Mouse (Mus musculus): ENCODE measurements around the gene Cacna1c. TPM values are rescaled to one million over a fixed set of nuclear protein-coding genes. Genes with fewer than 3 reads are reported as not detected.

The Cacna1c gene
- total RNA-seq, 2 experiments from 2014 or later = 0.23 to 0.84 TPM

DNA sequence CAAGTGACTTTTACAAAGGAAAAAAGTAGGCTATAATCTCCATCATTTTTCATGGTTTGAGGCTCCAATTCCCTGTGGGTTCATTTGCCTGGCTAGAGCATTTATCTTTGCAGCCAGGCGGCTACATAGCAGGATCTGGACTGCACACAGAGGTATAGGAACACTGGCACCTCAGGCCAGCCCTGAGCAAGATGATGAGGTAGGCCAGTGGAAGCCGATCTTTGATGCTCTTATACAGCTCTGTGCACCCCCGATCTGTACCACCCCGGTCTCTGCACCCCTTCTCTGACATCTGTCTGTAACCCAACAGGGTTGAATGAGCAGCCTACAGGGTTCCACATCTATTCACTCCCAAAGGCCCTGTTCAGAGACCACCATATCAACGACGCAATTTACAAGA, 168.3 kb downstream of the Cacna1c start:
- no peak for ATAC-seq (replicated peaks; ENCODE audit: low FRiP score, poor library complexity, severe bottlenecking)

DNA sequence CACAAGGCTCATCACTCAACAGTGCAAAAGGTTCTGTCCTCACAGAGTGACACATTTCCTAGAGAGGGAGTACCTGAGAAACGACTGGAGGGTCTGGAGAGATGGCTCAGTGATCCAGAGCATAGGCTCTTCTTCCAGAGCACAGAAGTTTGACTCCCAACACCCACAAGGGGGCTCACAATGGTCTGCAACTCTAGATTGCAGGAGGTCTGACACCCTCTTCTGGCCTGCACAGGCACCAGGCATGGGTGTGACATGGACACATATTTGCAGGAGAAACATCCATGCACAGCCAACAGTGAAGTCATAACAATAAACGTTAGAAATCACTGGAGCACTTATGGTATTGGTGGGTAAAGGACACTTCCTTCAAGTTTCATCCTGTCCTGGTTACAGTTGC, 173.4 kb downstream of the Cacna1c start:
- ATAC-seq (replicated peaks; ENCODE audit: low FRiP score, poor library complexity, severe bottlenecking) = no peak

DNA sequence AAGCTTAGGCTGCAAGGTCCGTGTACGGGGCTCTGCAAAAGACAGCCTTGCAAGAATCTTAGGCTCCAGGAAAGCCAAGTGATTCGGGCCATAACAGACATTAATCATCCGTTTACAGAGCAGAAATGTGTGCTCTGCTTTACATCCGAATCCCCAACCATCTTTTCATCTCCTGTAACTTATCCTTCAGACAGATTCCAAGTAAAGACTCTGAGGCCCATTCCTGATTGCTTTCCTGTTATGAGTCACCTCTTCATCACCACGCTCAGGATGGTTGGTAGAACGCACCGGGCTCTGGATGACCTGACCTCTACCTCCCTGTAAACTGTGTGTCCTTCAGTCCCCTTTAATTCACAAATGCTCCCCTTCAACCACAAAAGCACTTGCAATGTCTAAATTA, 175.0 kb downstream of the Cacna1c start:
- no peak for ATAC-seq (replicated peaks; ENCODE audit: low FRiP score, poor library complexity, severe bottlenecking)

DNA sequence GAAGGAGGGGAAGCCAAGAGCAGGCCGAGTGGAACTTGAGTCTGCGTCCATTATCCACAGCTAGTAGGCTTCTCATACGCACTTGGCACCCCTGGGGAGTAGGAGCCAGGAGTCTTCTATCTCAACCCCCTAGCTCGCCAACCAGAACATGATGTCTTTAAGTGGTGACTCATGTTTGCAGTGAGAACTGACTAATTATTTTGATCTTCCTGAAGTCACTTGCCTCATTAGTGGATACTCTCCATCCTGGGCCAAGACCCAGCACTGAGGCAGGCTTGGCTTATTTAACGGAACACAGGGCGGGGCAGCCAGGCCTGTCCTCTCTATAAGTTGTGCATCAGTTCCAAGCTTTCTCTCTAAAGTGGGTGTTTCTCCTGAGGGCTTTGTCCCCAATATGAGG, 177.3 kb downstream of the Cacna1c start:
- no peak for ATAC-seq (replicated peaks; ENCODE audit: low FRiP score, poor library complexity, severe bottlenecking)

GRCm38 (mm10) chr6:119018256-119018655, 178.0 kb downstream of the Cacna1c start:
- no peak for ATAC-seq (replicated peaks; ENCODE audit: low FRiP score, poor library complexity, severe bottlenecking)

GRCm38 (mm10) chr6:119017498-119017897, 178.7 kb downstream of the Cacna1c start:
- ATAC-seq (replicated peaks; ENCODE audit: low FRiP score, poor library complexity, severe bottlenecking) = no peak

- no peak for ATAC-seq (replicated peaks; ENCODE audit: low FRiP score, poor library complexity, severe bottlenecking)
These were observed 180.9 kb downstream of the Cacna1c start for GRCm38 (mm10) chr6:119015346-119015745.

DNA sequence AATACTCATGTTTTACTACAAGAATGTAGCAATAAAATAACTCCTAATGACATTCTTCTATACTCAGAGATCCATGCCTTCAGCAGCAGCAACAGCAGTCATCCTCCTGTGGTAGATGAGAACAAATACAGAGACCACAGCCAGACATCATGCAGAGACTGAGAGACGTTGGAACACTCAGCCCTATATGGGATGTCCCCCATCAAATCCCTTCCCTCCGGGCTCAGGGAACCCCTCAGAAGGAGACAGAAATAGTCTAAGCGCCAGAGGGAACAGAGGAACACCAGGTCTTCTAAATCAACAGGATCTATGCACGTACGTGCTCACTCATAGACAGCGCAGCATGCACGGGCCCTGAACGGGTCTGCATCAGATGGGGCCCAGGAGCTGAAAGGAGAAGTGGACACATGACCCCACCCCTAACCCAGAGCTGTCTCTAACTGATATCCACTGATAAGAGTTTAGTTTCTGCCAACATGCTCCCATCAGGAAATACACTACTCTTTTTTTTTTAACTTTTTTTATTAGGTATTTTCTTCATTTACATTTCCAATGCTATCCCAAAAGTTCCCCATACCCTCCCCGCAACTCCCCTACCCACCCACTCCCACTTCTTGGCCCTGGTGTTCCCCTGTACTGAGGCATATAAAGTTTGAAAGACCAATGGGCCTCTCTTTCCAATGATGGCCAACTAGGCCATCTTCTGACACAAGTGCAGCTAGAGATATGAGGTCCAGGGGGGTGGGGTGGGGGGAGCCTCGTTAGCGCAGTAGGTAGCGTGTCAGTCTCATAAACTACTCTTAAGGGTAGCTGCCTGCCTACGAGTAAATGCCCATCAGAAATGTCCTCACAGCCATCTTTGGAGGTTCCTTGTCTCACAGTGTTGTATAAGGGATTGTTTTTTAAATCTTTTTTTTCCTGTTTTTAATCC, 182.8 kb downstream of the Cacna1c start:
- ATAC-seq (replicated peaks; ENCODE audit: low FRiP score, poor library complexity, severe bottlenecking) = peak; percentile 85

- ATAC-seq (replicated peaks; ENCODE audit: low FRiP score, poor library complexity, severe bottlenecking) = no peak
These were observed 185.3 kb downstream of the Cacna1c start for GRCm38 (mm10) chr6:119010875-119011274.

DNA sequence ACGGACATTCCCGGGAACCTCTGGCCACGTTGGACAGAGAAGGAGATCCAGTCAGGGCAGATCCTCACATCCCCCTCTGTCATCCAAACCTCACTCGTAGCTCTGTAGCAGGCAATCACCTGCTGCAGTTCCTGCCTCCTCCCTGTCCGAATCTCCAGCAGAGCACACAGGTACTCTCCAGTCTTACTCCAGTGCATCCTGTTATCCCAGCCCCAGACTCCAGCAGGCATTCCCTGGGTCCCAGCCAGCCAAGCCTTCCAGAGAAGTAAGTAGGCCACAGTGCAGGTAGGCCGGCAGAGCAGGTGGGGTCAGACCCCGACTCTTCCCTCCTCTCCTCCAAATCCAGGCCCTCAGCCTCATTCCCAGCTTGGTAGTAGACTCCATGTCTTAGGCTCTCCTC, 186.7 kb downstream of the Cacna1c start:
- ATAC-seq (replicated peaks; ENCODE audit: low FRiP score, poor library complexity, severe bottlenecking) = no peak

DNA sequence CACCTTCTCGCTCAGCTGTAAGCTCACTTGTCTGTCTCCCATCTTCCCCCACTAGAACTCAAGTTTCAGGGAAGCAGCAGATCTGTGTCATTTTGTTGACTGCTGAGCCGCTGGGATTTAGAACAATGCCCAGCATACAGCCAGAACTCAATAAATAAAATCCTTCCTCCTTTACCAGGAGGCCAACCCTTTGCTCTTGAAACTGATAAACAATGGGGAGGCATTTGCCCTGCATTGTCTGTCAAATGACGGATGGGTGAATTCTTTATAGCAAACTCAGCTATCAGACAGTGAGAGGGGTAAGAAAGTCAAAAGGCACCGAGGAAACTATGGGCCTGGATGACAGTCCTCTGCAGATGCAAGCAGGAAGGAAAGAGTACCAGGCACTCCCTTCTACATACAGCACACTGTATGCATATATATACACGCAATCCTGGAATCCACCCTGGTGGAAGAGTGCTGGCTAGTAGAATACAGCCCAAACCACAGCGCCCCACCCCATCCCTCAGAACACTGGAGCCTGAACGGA, 187.5 kb downstream of the Cacna1c start:
- ATAC-seq (replicated peaks; ENCODE audit: low FRiP score, poor library complexity, severe bottlenecking) = no peak

- no peak for ATAC-seq (replicated peaks; ENCODE audit: low FRiP score, poor library complexity, severe bottlenecking)
These were observed 191.6 kb downstream of the Cacna1c start for GRCm38 (mm10) chr6:119004596-119004995.

DNA sequence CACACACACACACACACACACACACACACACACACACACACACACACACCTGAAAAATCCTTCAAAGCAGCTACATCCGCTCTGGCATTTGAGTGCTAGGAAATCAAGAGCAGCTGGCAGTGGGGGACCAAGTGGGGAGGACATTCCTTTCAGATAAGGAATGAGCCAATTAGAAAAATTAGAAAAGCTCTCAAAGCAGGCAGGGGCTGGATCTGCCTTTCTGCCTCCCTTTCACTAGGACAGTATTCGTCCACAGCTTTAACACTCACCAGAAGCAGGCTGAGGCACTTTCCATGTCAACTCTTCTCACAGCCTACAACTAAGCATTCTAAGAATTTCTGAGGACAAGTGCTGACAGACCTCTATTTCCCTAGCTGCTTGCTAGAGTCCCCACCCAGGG, 194.8 kb downstream of the Cacna1c start:
- no peak for ATAC-seq (replicated peaks; ENCODE audit: low FRiP score, poor library complexity, severe bottlenecking)

GRCm38 (mm10) chr6:119000255-119000654, 196.0 kb downstream of the Cacna1c start:
- no peak for ATAC-seq (replicated peaks; ENCODE audit: low FRiP score, poor library complexity, severe bottlenecking)

GRCm38 (mm10) chr6:118999329-118999875, 196.8 kb downstream of the Cacna1c start:
- ATAC-seq (replicated peaks; ENCODE audit: low FRiP score, poor library complexity, severe bottlenecking) = no peak

DNA sequence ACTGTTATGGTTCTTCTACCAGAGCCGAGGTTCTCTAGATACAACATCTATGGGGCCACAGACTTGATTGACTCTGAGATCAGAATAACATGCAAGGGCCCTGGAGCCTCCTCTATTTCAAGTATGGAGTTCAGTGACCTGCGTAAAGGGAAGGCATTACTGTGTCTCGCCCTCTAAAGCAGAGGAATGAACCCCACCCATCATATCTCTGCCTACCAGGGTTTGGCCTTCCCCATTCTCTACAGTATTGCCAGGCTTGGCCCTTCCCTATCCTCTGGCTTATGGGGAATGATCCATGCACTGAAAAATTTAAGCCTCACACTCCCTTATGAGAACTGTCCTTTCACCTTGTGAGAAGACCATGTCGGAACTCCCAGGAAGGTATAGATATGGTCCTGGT, 198.8 kb downstream of the Cacna1c start:
- 0 out of 2 replicates have a peak, but pooled peaks have one; percentile 63 for ATAC-seq (replicated peaks; ENCODE audit: low FRiP score, poor library complexity, severe bottlenecking)

DNA sequence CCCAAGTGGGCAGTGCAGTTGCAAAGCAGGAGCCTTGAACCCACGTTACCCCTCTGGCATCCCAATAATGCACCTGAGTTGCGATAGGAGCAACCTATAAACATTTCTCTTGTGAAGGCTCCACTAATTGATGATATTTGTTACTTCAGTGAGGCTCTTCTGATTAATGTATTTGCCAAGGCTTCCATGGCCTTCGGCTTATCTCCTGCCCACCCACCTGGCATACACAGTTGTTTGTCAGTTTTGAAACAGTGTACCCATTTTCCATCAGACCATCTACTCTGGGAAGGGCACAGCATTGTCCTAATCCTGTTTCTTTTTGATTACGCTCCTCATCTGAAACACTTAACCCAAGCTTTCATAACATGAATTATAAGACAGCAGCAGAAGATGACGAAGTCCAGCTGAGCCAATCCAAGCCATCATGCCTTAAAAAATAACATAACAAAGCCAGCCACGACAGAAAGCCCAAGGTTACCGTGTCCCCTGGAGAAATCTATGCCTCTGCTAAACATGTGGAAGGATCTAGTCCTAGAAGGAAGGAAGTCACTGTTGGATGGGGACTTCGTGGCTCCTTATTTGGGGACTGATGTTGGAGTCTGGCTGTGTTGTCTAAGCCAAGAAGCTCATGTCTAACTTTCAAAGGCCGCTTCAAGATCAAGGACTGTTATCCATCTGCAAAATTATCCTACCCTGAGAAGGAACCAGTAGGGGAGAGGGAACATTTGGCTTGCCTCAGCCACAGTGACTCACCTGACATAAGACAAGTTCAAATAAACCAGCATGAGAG, 201.8 kb downstream of the Cacna1c start:
- no peak for ATAC-seq (replicated peaks; ENCODE audit: low FRiP score, poor library complexity, severe bottlenecking)

- ATAC-seq (replicated peaks; ENCODE audit: low FRiP score, poor library complexity, severe bottlenecking) = no peak
These were observed 203.8 kb downstream of the Cacna1c start for GRCm38 (mm10) chr6:118992391-118992790.

GRCm38 (mm10) chr6:118989999-118990776, 206.0 kb downstream of the Cacna1c start:
- no peak for ATAC-seq (replicated peaks; ENCODE audit: low FRiP score, poor library complexity, severe bottlenecking)
